Mouse (Mus musculus) hindbrain, embryonic 11.5 days (tissue): Measurements from ENCODE around the gene Inpp4b. TPM values are rescaled to one million over a fixed set of nuclear protein-coding genes. Genes with fewer than 3 reads are reported as not detected.

ENCODE experiments used
- ATAC-seq: fragments of 200-750 bp; cut with Nextera tagmentation; 2 replicates; pipeline ENCODE4 v1.8.0; 2017; ENCODE audit warnings: mild to moderate bottlenecking, moderate TSS enrichment, moderate library complexity; ENCODE audit not compliant: low FRiP score
- DNase-seq: peaks from one replicate; pipeline ENCODE4 v3.0.0-alpha.2; 2015; ENCODE audit warnings: low spot score
- H3K27ac ChIP-seq: fragments of 300-500 bp; sonication (generic); 2 replicates; pipeline ENCODE4 v1.5.1; 2014; ENCODE audit warnings: mild to moderate bottlenecking, low read depth, low read length
- H3K27me3 ChIP-seq: fragments of 300-500 bp; sonication (generic); 2 replicates; pipeline ENCODE4 v1.6.1; 2014; ENCODE audit warnings: mild to moderate bottlenecking, low read length, moderate library complexity, mixed read lengths; ENCODE audit not compliant: control insufficient read depth, insufficient read depth
- H3K36me3 ChIP-seq: fragments of 300-500 bp; sonication (generic); 2 replicates; pipeline ENCODE4 v1.6.1; 2014; ENCODE audit warnings: mild to moderate bottlenecking, low read length, moderate library complexity, mixed read lengths; ENCODE audit not compliant: control insufficient read depth, insufficient read depth
- H3K4me1 ChIP-seq: fragments of 300-500 bp; sonication (generic); replicated peaks from 2 replicates; pipeline ENCODE4 v1.6.1; 2014; ENCODE audit warnings: low read length, mixed read lengths; ENCODE audit not compliant: control insufficient read depth, insufficient read depth
- H3K4me2 ChIP-seq: fragments of 300-500 bp; sonication (generic); replicated peaks from 2 replicates; pipeline ENCODE4 v1.6.1; 2014; ENCODE audit warnings: mild to moderate bottlenecking, low read depth, low read length
- H3K4me3 ChIP-seq: fragments of 300-500 bp; sonication (generic); 2 replicates; pipeline ENCODE4 v1.5.1; 2014; ENCODE audit warnings: low read depth, low read length
- H3K9ac ChIP-seq: fragments of 300-500 bp; sonication (generic); 2 replicates; pipeline ENCODE4 v1.6.1; 2014; ENCODE audit warnings: low read depth, low read length
- H3K9me3 ChIP-seq: fragments of 300-500 bp; sonication (generic); 2 replicates; pipeline ENCODE4 v1.6.1; 2016; ENCODE audit warnings: low read length; ENCODE audit not compliant: control insufficient read depth
- WGBS: fragments of 180-500 bp; shearing (Covaris S2); extraction: QIAGEN DNeasy Blood & Tissue Kit; methylation state at CpG from one replicate; pipeline ENCODE4 v1.1.7; 2014; 5-methylcytosine and 5-hydroxymethylcytosine counted together
- polyA plus RNA-seq: library from polyadenylated mRNA; unstranded; fragments of >200 nt; fragmentation: Nextera tagmentation; extraction: Ambion mirVana; gene quantifications from 2 replicates; pipeline ENCODE4 v1.2.1, GENCODE M21; 2014

Gene Inpp4b
- polyA plus RNA-seq, 1 experiment from 2014 or later, result 7.0 TPM

GRCm38 (mm10) chr8:81639820-81640219, 297.5 kb downstream of the Inpp4b start:
- ATAC-seq, result no peak
- no peak for DNase-seq
- WGBS, result 65% methylated on average over 4 of the region's 4 CpGs
- Histone ChIP-seq H3K27ac (no peak overlapping the region), H3K4me1 (no peaks in the 10 kb centered on the region), H3K4me2 (no peak overlapping the region), H3K9me3 (no peaks in the 10 kb centered on the region), H3K9ac (no peak overlapping the region), H3K27me3 (no peaks in the 10 kb centered on the region), H3K36me3 (no peaks in the 10 kb centered on the region), H3K4me3 (no peak overlapping the region)

GRCm38 (mm10) chr8:81643030-81643429, 300.7 kb downstream of the Inpp4b start:
- Histone ChIP-seq H3K9ac (no peak overlapping the region), H3K9me3 (no peaks in the 10 kb centered on the region), H3K4me1 (no peaks in the 10 kb centered on the region), H3K36me3 (no peaks in the 10 kb centered on the region), H3K27me3 (no peaks in the 10 kb centered on the region), H3K27ac (no peak overlapping the region), H3K4me3 (no peak overlapping the region), H3K4me2 (no peak overlapping the region)
- DNase-seq (no peak), ATAC-seq (no peak)
- 85% methylated on average over 4 of the region's 4 CpGs for WGBS

GRCm38 (mm10) chr8:81692167-81692566, 349.8 kb downstream of the Inpp4b start:
- ATAC-seq, result no peak
- no peaks in the 10 kb centered on the region for H3K27me3 ChIP-seq
- no peak overlapping the region for H3K27ac ChIP-seq
- H3K9me3 ChIP-seq, result no peaks in the 10 kb centered on the region
- no peak overlapping the region for H3K9ac ChIP-seq
- H3K36me3 ChIP-seq, result no peaks in the 10 kb centered on the region
- H3K4me3 ChIP-seq, result no peak overlapping the region
- DNase-seq, result no peak
- no peak overlapping the region for H3K4me2 ChIP-seq
- H3K4me1 ChIP-seq, result no peaks in the 10 kb centered on the region

GRCm38 (mm10) chr8:81694893-81695292, 352.5 kb downstream of the Inpp4b start:
- 41% methylated on average over 2 of the region's 2 CpGs for WGBS
- Histone ChIP-seq H3K27ac (no peak overlapping the region), H3K4me1 (no peaks in the 10 kb centered on the region), H3K4me2 (no peak overlapping the region), H3K27me3 (no peaks in the 10 kb centered on the region), H3K9ac (no peak overlapping the region), H3K9me3 (no peaks in the 10 kb centered on the region), H3K4me3 (no peak overlapping the region), H3K36me3 (no peaks in the 10 kb centered on the region)
- DNase-seq (no peak), ATAC-seq (no peak)

- no peak for DNase-seq
Measured at GRCm38 (mm10) chr8:81702038-81702437, 359.7 kb downstream of the Inpp4b start.

GRCm38 (mm10) chr8:81703571-81704365, 361.4 kb downstream of the Inpp4b start:
- 81% methylated on average over 3 of the region's 3 CpGs for WGBS
- Histone ChIP-seq H3K9ac (no peak overlapping the region), H3K4me2 (no peak overlapping the region), H3K4me1 (no peaks in the 10 kb centered on the region), H3K27me3 (no peaks in the 10 kb centered on the region), H3K9me3 (no peaks in the 10 kb centered on the region), H3K4me3 (no peak overlapping the region), H3K27ac (no peak overlapping the region), H3K36me3 (no peaks in the 10 kb centered on the region)
- DNase-seq (no peak), ATAC-seq (no peak)

More at GRCm38 (mm10) chr8:81702038-81702437, 359.7 kb downstream of the Inpp4b start:
- H3K36me3 ChIP-seq, result no peaks in the 10 kb centered on the region
- no peaks in the 10 kb centered on the region for H3K4me1 ChIP-seq
- H3K4me3 ChIP-seq, result no peak overlapping the region
- WGBS, result 90% methylated on average over 1 of the region's 1 CpGs
- no peak overlapping the region for H3K4me2 ChIP-seq
- no peak overlapping the region for H3K27ac ChIP-seq
- H3K9me3 ChIP-seq, result no peaks in the 10 kb centered on the region
- H3K9ac ChIP-seq, result no peak overlapping the region
- H3K27me3 ChIP-seq, result no peaks in the 10 kb centered on the region
- ATAC-seq, result no peak

GRCm38 (mm10) chr8:81707436-81707835, 365.1 kb downstream of the Inpp4b start:
- H3K27me3 ChIP-seq, result no peaks in the 10 kb centered on the region
- H3K36me3 ChIP-seq, result no peaks in the 10 kb centered on the region
- H3K27ac ChIP-seq, result no peak overlapping the region
- H3K4me1 ChIP-seq, result no peaks in the 10 kb centered on the region
- no peak overlapping the region for H3K4me3 ChIP-seq
- WGBS, result 54% methylated on average over 1 of the region's 1 CpGs
- no peak overlapping the region for H3K9ac ChIP-seq
- H3K9me3 ChIP-seq, result no peaks in the 10 kb centered on the region
- ATAC-seq (no peak), DNase-seq (no peak)
- no peak overlapping the region for H3K4me2 ChIP-seq

GRCm38 (mm10) chr8:81731332-81731731, 389.0 kb downstream of the Inpp4b start:
- Histone ChIP-seq H3K36me3 (no peaks in the 10 kb centered on the region), H3K9me3 (no peaks in the 10 kb centered on the region), H3K27me3 (no peaks in the 10 kb centered on the region), H3K4me1 (no peaks in the 10 kb centered on the region), H3K27ac (no peak overlapping the region), H3K4me3 (no peak overlapping the region), H3K4me2 (no peak overlapping the region), H3K9ac (no peak overlapping the region)
- ATAC-seq (no peak), DNase-seq (no peak)

- Histone ChIP-seq H3K36me3 (no peaks in the 10 kb centered on the region), H3K27ac (no peak overlapping the region), H3K4me1 (no peaks in the 10 kb centered on the region), H3K27me3 (no peaks in the 10 kb centered on the region), H3K4me2 (no peak overlapping the region), H3K9ac (no peak overlapping the region), H3K4me3 (no peak overlapping the region), H3K9me3 (no peaks in the 10 kb centered on the region)
- WGBS, result 83% methylated on average over 2 of the region's 2 CpGs
- DNase-seq, result no peak
- no peak for ATAC-seq
Measured at GRCm38 (mm10) chr8:81735655-81736054, 393.3 kb downstream of the Inpp4b start.
